Mouse (Mus musculus): ENCODE measurements at regions not wholly inside any gene's neighbourhood (a gene's known extent, or its start where the extent isn't known, plus 50 kb on each side); places are given as distances from the start of the nearest gene placed in this dataset.

DNA sequence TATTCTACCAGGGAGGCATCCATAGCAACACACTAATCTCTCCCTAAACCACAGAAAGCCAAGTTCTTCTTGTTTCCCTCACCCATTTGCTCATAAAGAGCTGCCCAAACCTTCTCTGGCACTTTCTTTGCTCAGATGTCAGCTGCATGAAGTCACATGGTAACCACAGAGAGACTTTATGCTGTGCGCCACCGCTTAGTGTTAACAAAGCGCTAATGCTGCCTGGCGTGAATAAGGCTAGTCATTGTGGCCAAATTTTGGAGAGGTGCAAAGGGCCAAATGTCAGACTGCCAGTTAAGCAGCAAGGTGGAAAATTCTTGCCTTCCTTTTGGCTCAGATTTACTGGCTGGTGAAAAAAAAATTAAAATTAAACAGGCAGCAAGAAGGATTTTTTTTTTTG, 302.3 kb downstream of the Osr1 start:
- Histone ChIP-seq H3K27ac (ENCODE audit: insufficient read depth, low read depth, low read length) (no peak overlapping the region), H3K4me3 (ENCODE audit: insufficient read depth, low read depth, low read length) (no peak overlapping the region), H3K4me1 (ENCODE audit: control insufficient read depth, insufficient read depth, low read length) (no peaks in the 10 kb centered on the region), H3K27me3 (replicated peaks; ENCODE audit: control insufficient read depth, insufficient read depth, low read length) (no peaks in the 10 kb centered on the region), H3K36me3 (ENCODE audit: control insufficient read depth, insufficient read depth, low read length) (no peaks in the 10 kb centered on the region)
- DNase-seq, result peak; percentile 1
- 90% methylated on average over 4 of the region's 4 CpGs for WGBS
- TF ChIP-seq CTCF (conservative IDR thresholded peaks at IDR 0.05; ENCODE audit: insufficient read depth, insufficient read length, low read depth, low read length), result no peak
- TF ChIP-seq POLR2A (IDR thresholded peaks at IDR 0.05; ENCODE audit: low read depth, low read length), result no peak

DNA sequence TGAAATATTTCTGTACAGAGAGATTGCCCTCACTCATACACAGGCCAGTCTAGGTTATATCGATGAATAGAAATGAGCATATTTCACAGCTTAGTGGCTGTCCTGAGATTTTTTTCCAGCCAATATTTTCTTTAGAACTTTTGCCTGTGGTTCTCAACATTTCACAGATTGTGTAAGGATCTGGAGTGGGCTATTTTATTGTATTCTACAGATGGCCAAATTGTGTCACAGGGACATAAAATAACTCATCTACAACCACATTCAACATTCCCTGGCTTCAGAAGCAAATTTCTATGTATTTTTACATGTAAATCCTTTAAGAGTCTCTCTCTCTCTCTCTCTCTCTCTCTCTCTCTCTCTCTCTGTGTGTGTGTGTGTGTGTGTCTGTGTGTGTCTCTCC, 303.3 kb downstream of the Osr1 start:
- TF ChIP-seq CTCF (conservative IDR thresholded peaks at IDR 0.05; ENCODE audit: insufficient read depth, insufficient read length, low read depth, low read length), result no peak
- no peaks in the 10 kb centered on the region for H3K36me3 ChIP-seq (ENCODE audit: control insufficient read depth, insufficient read depth, low read length)
- no peak for DNase-seq
- no peak overlapping the region for H3K27ac ChIP-seq (ENCODE audit: insufficient read depth, low read depth, low read length)
- H3K4me1 ChIP-seq (ENCODE audit: control insufficient read depth, insufficient read depth, low read length), result no peaks in the 10 kb centered on the region
- 98% methylated on average over 1 of the region's 1 CpGs for WGBS
- H3K4me3 ChIP-seq (ENCODE audit: insufficient read depth, low read depth, low read length), result no peak overlapping the region
- no peaks in the 10 kb centered on the region for H3K27me3 ChIP-seq (replicated peaks; ENCODE audit: control insufficient read depth, insufficient read depth, low read length)

DNA sequence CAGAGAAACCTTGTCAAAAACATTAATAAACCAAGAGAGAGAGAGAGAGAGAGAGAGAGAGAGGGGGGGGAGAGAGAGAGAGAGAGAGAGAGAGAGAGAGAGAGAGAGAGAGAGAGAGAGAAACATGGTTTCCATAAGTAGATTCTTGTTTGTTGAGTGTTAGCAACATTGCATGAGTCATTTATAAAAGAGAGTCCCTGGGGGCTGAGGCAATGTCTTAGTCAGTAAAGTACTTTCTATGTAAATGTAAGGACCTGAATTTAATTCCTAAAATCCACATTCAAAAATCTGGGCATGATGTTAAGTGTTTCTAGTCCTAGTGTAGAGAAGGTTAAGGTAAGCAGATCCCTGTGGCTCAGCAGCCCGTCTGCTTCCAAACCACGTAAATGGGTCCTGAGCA, 304.9 kb downstream of the Osr1 start:
- H3K4me1 ChIP-seq (ENCODE audit: control insufficient read depth, insufficient read depth, low read length), result no peaks in the 10 kb centered on the region
- no peaks in the 10 kb centered on the region for H3K27me3 ChIP-seq (replicated peaks; ENCODE audit: control insufficient read depth, insufficient read depth, low read length)
- TF ChIP-seq POLR2A (IDR thresholded peaks at IDR 0.05; ENCODE audit: low read depth, low read length) (no peak), CTCF (conservative IDR thresholded peaks at IDR 0.05; ENCODE audit: insufficient read depth, insufficient read length, low read depth, low read length) (no peak)
- H3K4me3 ChIP-seq (ENCODE audit: insufficient read depth, low read depth, low read length), result no peak overlapping the region
- H3K27ac ChIP-seq (ENCODE audit: insufficient read depth, low read depth, low read length), result no peak overlapping the region
- DNase-seq, result no peak
- H3K36me3 ChIP-seq (ENCODE audit: control insufficient read depth, insufficient read depth, low read length), result no peaks in the 10 kb centered on the region
- WGBS, result 92% methylated on average over 2 of the region's 2 CpGs

DNA sequence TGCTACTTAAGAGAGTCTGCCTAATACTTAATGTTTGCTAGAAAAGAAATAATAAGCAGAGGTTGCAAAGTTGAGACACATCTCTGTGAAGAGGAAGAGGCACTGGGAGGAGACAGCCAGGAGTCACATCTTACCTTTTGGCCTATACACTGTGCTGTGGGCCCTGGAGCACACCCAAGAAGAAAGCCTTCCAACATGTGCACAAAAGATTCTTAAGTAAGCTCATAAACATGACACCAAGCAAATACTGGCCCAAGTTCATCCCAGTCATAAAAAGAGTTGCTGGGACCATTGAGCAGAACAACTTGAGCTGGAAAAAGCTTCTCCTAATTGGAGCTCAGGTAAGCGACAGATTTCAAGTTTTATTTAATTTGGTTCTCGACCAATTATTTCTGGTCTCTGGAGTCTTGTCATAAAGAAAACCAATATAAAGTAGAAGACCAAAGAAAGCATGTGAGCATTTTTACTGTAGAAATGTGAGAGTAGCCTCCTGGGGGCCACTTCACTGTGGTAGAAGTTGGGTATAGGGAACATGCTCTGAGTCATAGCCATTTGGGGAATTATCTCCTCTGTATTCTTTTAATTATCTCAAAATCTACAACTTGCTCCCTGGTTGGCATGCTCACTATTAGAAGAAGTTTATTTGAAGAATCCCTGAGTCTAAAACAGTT, 312.2 kb downstream of the Osr1 start:
- no peak for DNase-seq
- TF ChIP-seq CTCF (conservative IDR thresholded peaks at IDR 0.05; ENCODE audit: insufficient read depth, insufficient read length, low read depth, low read length) (no peak), POLR2A (IDR thresholded peaks at IDR 0.05; ENCODE audit: low read depth, low read length) (no peak)
- Histone ChIP-seq H3K27me3 (replicated peaks; ENCODE audit: control insufficient read depth, insufficient read depth, low read length) (no peaks in the 10 kb centered on the region), H3K27ac (ENCODE audit: insufficient read depth, low read depth, low read length) (no peak overlapping the region), H3K4me1 (ENCODE audit: control insufficient read depth, insufficient read depth, low read length) (no peaks in the 10 kb centered on the region), H3K4me3 (ENCODE audit: insufficient read depth, low read depth, low read length) (no peak overlapping the region), H3K36me3 (ENCODE audit: control insufficient read depth, insufficient read depth, low read length) (no peaks in the 10 kb centered on the region)
- 83% methylated on average over 2 of the region's 2 CpGs for WGBS

DNA sequence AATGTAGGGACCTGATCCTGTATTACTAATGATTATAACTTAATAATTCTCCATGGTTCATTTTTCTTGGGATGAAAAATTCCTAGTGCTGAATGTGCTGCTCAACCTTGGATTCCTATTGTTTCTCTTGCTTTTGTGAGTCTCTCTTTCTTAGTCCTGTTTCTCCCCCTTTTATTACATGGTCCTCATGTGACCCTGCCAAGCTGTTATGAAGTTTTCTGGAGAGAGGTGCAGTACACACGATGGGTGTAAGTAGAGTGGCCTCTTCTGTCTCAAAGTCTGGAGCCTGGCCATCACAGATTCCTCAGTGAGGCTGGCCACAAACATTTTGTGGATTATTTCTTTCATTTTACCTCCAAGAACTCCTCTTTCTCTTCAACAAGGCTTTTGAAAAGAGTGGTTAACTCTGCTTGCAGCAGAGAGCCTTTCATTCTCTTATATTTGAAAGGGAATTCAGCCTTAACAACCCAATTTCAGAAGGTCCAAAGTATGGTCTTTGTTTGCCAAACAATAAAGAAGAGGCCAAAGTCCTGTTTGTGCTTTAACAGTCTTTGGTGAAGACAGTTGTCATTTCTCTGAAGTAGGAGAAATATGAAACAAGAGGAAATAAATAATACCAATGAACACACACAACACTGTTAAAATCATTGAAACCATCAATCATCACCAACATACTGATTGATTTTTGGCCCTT, 313.3 kb downstream of the Osr1 start:
- Histone ChIP-seq H3K4me1 (ENCODE audit: control insufficient read depth, insufficient read depth, low read length) (no peaks in the 10 kb centered on the region), H3K27ac (ENCODE audit: insufficient read depth, low read depth, low read length) (no peak overlapping the region), H3K4me3 (ENCODE audit: insufficient read depth, low read depth, low read length) (no peak overlapping the region), H3K27me3 (replicated peaks; ENCODE audit: control insufficient read depth, insufficient read depth, low read length) (no peaks in the 10 kb centered on the region), H3K36me3 (ENCODE audit: control insufficient read depth, insufficient read depth, low read length) (no peaks in the 10 kb centered on the region)
- WGBS, result 55% methylated on average over 1 of the region's 1 CpGs
- TF ChIP-seq CTCF (conservative IDR thresholded peaks at IDR 0.05; ENCODE audit: insufficient read depth, insufficient read length, low read depth, low read length) (no peak), POLR2A (IDR thresholded peaks at IDR 0.05; ENCODE audit: low read depth, low read length) (no peak)
- no peak for DNase-seq

DNA sequence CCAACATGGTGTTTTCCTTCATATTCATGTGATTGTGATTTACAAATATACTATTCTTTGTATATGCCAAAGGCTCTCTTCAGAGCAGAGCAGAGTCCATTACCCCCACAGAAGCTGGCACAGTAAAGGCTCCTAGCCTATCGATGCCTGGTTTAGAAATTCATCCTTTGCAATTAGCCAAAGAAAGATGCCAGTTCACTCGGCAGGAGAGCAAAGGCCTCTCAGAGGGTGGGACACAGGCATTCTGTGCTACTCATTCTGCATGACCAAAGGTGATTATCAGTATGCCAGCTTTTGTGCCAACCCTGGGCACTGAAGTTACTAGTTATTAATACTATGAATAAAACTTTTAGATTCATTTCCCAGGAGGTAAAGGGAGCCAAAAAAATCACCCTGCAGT, 324.6 kb downstream of the Osr1 start:
- Histone ChIP-seq H3K27me3 (replicated peaks; ENCODE audit: control insufficient read depth, insufficient read depth, low read length) (no peaks in the 10 kb centered on the region), H3K27ac (ENCODE audit: insufficient read depth, low read depth, low read length) (no peak overlapping the region), H3K4me3 (ENCODE audit: insufficient read depth, low read depth, low read length) (no peak overlapping the region), H3K4me1 (ENCODE audit: control insufficient read depth, insufficient read depth, low read length) (no peaks in the 10 kb centered on the region), H3K36me3 (ENCODE audit: control insufficient read depth, insufficient read depth, low read length) (no peaks in the 10 kb centered on the region)
- TF ChIP-seq CTCF (conservative IDR thresholded peaks at IDR 0.05; ENCODE audit: insufficient read depth, insufficient read length, low read depth, low read length), result no peak
- no peak for TF ChIP-seq POLR2A (IDR thresholded peaks at IDR 0.05; ENCODE audit: low read depth, low read length)
- DNase-seq, result no peak
- WGBS, result 84% methylated on average over 2 of the region's 2 CpGs

DNA sequence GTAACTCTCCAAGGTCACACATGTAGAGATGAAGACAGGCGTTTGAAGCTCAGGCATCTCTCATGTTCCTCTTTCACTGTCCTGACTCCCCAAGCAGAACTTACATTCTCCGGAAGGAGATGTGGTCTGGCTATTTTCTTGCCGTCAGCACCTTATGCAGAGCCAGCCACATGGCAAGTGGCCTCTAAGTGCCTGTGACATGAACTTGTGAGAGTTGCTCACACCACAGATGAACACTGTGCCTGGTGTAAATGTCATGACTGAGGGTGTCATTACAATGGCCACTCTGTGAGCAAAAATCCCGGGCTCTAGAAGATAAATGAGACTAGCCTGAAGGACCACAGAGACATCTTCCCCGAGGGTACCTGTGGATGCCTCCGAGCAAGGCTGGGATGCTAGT, 328.1 kb downstream of the Osr1 start:
- DNase-seq, result no peak
- WGBS, result 60% methylated on average over 6 of the region's 6 CpGs
- H3K4me3 ChIP-seq (ENCODE audit: insufficient read depth, low read depth, low read length), result no peak overlapping the region
- TF ChIP-seq POLR2A (IDR thresholded peaks at IDR 0.05; ENCODE audit: low read depth, low read length), result no peak
- H3K27ac ChIP-seq (ENCODE audit: insufficient read depth, low read depth, low read length), result no peak overlapping the region
- no peaks in the 10 kb centered on the region for H3K27me3 ChIP-seq (replicated peaks; ENCODE audit: control insufficient read depth, insufficient read depth, low read length)
- H3K36me3 ChIP-seq (ENCODE audit: control insufficient read depth, insufficient read depth, low read length), result no peaks in the 10 kb centered on the region
- no peaks in the 10 kb centered on the region for H3K4me1 ChIP-seq (ENCODE audit: control insufficient read depth, insufficient read depth, low read length)
